Mouse (Mus musculus) myocyte (in vitro differentiated cells): Measurements from ENCODE around the gene Smpd1.

ENCODE experiments used
- CEBPB ChIP-seq: IDR thresholded peaks from 2 replicates; pipeline ENCODE4 v1.6.1; 2011; ENCODE audit warnings: mild to moderate bottlenecking, moderate library complexity; ENCODE audit not compliant: poor library complexity, insufficient read depth, severe bottlenecking
- MAX ChIP-seq: IDR thresholded peaks from one replicate; pipeline ENCODE4 v1.6.1; 2011; ENCODE audit warnings: low read depth, mild to moderate bottlenecking, control low read depth
- MYOG ChIP-seq, 3 experiments: IDR thresholded peaks; one replicate each; pipeline ENCODE4 v1.6.1; 2011; ENCODE audit warnings: control low read depth in 2 of 3, low read depth in 2 of 3, mild to moderate bottlenecking in 2 of 3; ENCODE audit not compliant: insufficient read length in 2 of 3, control insufficient read depth in 1 of 3, insufficient read depth in 1 of 3
- POLR2A ChIP-seq: IDR thresholded peaks from one replicate; pipeline ENCODE4 v1.6.1; 2011; ENCODE audit warnings: low read depth, mild to moderate bottlenecking, control low read depth, moderate library complexity; ENCODE audit not compliant: insufficient read length
- POLR2AphosphoS2 ChIP-seq: IDR thresholded peaks from one replicate; pipeline ENCODE4 v1.6.1; 2011; ENCODE audit warnings: low read depth, control low read depth; ENCODE audit not compliant: insufficient read length
- TCF3 ChIP-seq: IDR thresholded peaks from one replicate; pipeline ENCODE4 v1.6.1; 2011; ENCODE audit warnings: low read depth, control low read depth; ENCODE audit not compliant: insufficient read length
- USF1 ChIP-seq: IDR thresholded peaks from one replicate; pipeline ENCODE4 v1.6.1; 2011; ENCODE audit warnings: low read depth, mild to moderate bottlenecking, control low read depth, moderate library complexity

DNA sequence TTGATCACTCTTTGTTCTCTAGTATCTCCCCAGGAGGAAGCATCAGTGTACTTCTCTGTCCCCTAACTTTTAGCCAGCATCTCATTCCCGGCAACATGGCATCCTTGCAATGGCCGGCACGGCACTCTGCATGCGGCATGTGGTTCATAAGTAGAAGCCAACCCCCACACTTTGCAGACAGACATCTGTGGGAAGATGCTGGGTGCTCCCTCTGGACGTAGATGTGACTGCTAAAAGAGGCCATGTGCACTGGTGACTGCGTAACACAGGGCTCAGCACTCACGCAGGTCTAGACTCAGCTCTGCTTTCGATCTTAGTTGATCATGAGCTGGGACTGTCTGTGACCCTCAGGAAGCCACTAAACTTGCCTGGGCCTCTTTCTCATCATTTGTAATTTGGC is 18.8 kb downstream of the Smpd1 start:
- no peak for TF ChIP-seq MAX
- TF ChIP-seq POLR2A = no peak
- no peak for TF ChIP-seq USF1
- no peak for TF ChIP-seq POLR2AphosphoS2
- TF ChIP-seq CEBPB = no peak
- TF ChIP-seq MYOG (IDR thresholded peaks at IDR 0.05; ENCODE audit: control insufficient read depth in 1 of 3, insufficient read depth in 1 of 3, insufficient read length in 2 of 3, low read depth in 2 of 3) = no peak
- TF ChIP-seq TCF3 = no peak
